Mouse (Mus musculus): Measurements from ENCODE around the gene Prrc2b. TPM values are rescaled to one million over a fixed set of nuclear protein-coding genes. Genes with fewer than 3 reads are reported as not detected.

Prrc2b gene
- 10 to 100 TPM; 78.4 to 79.7 TPM for total RNA-seq (2021)
- long read RNA-seq, experiment 1, full-length matches to known transcripts = 2 of 30 reads
- long read RNA-seq, experiment 1, partial matches to known transcripts = 12 of 30 reads
- long read RNA-seq, experiment 1, other reads (novel, unspliced or antisense) = 16 of 30 reads
- long read RNA-seq, experiment 2, full-length matches to known transcripts = 1 of 25 reads
- long read RNA-seq, experiment 2, partial matches to known transcripts = 20 of 25 reads
- long read RNA-seq, experiment 2, other reads (novel, unspliced or antisense) = 4 of 25 reads

- peak; percentile 62 for DNase-seq (ENCODE audit: low spot score)
Observed at GRCm38 (mm10) chr2:32150924-32151659, at the start of gene Prrc2b. Gene Prrc2b, plus strand, starts transcription at chr2:32151082.

GRCm38 (mm10) chr2:32102944-32103343, 47.9 kb upstream of the Prrc2b start:
- no peak for DNase-seq (ENCODE audit: low spot score)

DNA sequence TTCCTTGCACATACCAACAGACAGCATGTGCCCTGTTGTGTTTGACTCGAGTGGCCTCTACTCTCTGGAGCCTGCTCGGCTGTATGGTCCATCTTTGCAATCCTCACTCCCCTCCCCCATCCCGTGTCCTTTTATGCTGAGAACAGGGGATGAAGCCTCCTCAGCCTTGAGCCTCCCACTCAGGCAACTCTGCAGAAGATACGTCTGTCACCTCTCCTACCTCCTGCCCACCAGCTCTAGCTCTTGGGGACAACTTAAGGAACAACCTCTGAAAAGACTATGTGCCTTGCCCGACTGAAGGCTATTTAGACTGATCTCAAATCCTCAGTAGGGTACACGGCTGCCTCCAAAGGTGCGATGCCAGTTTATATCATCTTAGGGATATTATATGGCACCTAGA, 47.3 kb upstream of the Prrc2b start:
- no peak for DNase-seq (ENCODE audit: low spot score)

GRCm38 (mm10) chr2:32104122-32104521, 46.8 kb upstream of the Prrc2b start:
- DNase-seq (ENCODE audit: low spot score) = no peak

DNA sequence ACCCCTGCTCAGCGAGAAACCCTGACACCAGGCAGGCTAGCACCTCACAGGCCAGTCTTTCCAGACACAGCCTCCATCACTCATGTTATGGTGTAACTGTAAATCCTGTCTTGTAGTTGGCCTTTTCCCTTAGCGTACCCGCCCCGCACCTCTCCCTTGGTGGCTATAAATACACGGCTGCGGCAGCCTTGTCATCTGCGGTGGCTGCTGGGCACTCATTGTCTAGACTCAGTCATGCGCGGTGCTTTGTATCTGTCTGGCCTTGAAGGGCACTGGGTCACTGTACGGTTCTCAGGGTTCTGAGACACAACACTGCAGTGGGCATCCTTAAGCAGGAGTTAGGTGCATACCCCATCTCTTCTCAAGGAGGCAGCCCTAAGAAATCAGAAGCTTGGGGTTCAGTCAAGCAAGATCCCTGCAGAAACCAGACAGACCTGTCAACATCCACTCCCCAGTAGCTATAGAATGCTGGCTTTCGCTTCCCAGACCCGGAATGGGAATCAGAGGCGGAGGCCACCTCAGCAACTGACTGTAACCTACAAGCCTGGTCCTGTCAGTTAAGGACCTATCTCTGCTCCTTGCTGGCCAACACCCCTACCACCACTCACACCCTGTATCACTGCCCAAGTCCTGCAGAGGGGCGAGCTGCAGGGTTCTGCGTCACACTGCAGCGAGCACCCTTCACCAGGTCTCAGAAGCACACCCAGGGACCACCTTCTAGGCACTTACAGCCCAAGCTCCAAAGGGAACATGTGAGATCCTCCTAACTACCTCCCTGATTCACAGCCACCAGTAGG, 45.6 kb upstream of the Prrc2b start:
- no peak for DNase-seq (ENCODE audit: low spot score)

DNA sequence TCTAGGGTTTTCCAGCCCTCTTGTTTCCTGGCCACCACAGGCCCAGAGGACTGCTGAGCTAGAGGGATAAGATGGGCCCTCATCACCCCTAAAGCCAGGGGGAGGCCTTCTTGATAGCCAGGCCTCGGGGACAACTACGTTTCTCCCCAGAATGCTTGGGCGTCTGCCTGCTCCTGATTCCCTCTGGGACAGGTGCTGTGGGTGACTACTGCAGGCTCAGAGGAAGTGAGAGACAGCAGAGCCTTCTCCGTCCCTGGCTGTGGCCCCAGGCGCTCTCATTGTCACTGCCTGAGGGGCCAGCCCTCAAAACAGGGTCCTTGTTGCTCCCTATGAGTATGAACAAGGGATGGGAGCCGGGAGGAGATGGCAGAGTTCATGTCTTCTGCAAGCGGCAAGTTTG, 45.0 kb upstream of the Prrc2b start:
- no peak for DNase-seq (ENCODE audit: low spot score)

GRCm38 (mm10) chr2:32111268-32111667, 39.6 kb upstream of the Prrc2b start:
- no peak for DNase-seq (ENCODE audit: low spot score)

DNA sequence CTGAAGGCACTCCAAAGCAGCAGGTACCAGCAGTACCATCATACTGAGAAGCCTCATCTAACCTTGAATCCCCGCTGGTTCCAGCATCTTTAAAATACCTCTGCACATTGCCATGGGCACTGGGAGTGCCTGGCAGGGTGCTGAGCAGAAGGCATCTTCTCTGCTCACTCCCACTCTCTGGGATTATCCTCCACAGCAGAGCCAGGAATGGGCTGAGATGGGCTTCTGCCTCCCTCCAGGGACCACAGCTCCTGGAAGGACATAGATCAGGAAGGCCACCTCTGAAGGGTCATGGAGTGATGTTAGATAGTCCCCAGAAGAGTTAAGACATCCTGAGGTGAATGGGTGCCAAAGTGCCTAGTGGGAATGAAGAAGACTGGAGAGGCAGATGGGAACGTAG, 38.3 kb upstream of the Prrc2b start:
- no peak for DNase-seq (ENCODE audit: low spot score)

- DNase-seq (ENCODE audit: low spot score) = no peak
Observed at GRCm38 (mm10) chr2:32115851-32116268, 35.0 kb upstream of the Prrc2b start.

DNA sequence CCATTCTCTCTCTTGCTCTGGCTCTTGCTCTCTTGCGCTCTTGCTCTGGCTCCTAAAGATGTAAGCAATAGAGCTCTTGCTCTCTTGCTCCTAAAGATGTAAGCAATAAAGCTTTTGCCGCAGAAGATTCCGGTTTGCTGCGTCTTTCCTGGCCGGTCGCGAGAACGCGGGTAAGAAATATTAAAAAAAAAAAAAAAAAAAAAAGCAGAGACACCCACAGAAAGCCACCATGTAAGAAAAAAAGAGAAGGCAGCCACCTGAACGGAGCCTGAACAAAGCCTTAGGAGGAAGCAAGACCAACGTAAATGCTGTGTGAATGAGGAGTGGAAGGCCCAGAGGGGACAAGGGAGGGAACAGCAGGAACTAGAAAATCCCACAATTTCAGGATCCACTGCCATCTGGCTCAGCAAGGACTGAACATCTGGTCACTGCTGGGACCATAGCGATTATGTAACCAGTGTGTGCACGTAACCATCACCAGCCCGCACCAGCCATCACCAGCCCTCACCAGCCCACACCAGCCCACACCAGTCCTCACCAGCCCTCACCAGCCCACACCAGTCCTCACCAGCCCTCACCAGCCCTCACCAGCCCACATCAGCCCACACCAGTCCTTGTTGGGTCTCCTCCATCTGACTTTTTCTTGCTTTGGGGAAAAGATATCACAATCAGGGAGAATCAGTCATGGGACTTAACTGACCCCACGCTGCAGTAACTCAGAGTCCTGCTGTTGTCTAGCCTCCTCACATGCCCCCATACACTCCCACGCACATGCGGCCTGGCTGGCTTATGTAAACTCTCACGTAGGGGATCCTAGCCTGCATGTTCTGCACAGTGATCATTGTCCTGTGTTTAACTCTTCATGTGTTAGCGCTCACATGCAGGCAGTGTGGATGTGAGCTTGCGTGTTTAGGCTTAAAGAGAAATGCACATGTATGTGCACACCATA, 30.8 kb upstream of the Prrc2b start:
- peak; percentile 57 for DNase-seq (ENCODE audit: low spot score)

DNA sequence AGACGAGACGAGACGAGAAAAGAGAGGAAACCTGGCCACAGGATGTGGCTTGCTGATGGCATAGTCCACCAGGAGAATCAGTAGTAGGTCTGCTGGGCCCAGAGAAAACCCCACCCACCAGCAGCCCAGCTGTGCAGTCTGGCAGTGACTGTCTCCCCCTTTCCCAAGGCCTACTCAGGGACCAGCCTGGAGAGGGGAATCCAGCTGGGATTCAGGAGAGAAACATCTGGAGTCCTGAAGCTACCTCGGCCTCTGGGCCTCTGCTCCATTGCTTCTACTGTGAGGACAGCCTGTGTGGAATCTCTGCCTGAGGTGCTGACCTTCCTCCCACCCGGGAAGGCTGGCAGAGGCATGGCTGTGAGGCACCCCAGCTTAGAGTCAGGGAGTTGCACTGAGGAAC, 29.7 kb upstream of the Prrc2b start:
- DNase-seq (ENCODE audit: low spot score) = peak; percentile 45

DNA sequence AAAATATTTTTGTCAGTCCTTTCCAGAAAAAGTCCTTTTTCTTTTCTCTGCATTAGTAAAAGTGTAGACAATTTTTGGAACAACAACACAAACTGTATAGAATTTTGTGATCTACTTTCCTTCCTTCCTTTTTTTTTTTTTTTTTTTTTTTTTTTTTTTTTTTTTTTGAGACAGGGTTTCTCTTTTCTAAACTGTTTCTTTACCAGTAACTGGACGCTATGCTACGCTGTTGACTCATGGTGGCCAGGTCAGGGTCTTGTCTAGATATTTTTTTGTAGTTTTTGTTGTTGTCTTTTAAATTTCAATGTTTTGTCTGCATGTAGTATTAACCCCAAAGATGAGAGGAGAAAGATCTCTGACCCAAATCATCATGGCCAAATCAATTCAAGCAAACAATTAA, 29.1 kb upstream of the Prrc2b start:
- no peak for DNase-seq (ENCODE audit: low spot score)

DNA sequence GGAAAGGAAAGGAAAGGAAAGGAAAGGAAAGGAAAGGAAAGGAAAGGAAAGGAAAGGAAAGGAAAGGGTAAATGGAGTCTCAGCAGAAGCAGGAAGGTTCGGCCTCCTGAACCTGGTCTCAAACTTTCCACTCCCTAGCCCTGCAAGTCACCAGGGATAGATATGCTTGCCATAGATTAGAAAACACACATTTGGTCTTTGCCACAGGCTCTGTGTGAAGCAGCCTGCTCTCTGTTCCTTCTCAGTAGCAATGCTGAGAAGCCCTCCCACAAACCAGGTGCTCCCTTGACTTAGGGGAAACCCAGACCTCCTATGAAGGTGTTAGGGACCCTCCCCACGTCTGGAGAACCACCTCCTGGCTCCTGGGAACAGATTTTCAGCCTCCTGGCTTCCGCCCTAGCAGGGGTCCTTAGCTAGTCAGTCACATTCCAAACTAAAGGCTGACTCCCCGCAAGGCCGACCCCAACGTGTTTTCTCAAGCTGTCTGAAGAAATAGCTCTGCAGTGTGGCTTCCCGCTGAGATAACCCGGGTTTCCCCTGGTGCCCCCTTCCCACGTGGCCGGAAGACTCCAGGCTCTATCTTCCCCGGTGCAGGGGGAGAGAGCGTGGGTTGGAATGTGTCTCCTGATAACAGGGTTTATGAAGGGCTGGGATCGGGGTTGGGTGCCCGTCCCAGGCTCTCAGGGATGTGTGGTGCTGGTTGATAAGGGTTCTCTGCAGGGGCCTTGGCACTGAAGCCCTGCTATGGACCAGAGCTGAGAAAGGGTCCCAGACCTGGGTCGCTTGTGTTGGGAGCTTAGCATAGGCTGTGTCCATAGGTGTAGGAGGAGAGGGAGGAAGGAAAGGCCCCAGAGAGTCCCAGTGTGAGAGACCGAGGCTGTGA, 23.0 kb upstream of the Prrc2b start:
- no peak for DNase-seq (ENCODE audit: low spot score)

GRCm38 (mm10) chr2:32128536-32128841, 22.4 kb upstream of the Prrc2b start:
- no peak for DNase-seq (ENCODE audit: low spot score)

GRCm38 (mm10) chr2:32129383-32130074, 21.4 kb upstream of the Prrc2b start:
- peak; percentile 92 for DNase-seq (ENCODE audit: low spot score)

DNA sequence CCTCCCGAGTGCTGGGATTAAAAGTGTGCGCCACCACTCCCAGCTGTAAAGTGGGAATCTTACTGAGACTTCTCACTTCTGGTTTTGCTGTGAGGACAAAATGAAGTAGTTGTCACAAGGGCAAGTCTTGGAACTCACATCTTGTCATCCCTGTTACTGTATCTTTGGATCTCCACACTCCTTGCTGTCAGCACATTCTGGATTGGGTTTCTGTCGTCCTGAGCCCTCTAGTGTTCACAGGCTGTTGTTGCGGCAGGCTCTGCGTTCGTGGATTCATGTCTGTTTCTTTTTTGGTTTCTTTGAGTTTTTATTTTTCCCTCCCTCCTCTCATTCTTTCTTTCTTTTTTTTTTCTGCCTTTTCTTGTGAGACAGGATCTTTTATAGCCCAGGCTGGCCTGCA, 20.4 kb upstream of the Prrc2b start:
- peak; percentile 81 for DNase-seq (ENCODE audit: low spot score)

GRCm38 (mm10) chr2:32131205-32131834, 19.6 kb upstream of the Prrc2b start:
- DNase-seq (ENCODE audit: low spot score) = no peak

- DNase-seq (ENCODE audit: low spot score) = no peak
Observed at GRCm38 (mm10) chr2:32131866-32132566, 18.9 kb upstream of the Prrc2b start.

Data from gastrocnemius, adult 18-20 months (tissue).